Mouse (Mus musculus) granulocyte monocyte progenitor cell, adult 5-6 weeks (primary cell): ENCODE measurements around the gene Cspg5. TPM values are rescaled to one million over a fixed set of nuclear protein-coding genes. Genes with fewer than 3 reads are reported as not detected.

ENCODE experiments used
- ATAC-seq: replicated peaks from 2 replicates; pipeline ENCODE4 v1.8.0; 2016; ENCODE audit warnings: mild to moderate bottlenecking, moderate TSS enrichment, inconsistent platforms; ENCODE audit not compliant: poor library complexity, severe bottlenecking
- total RNA-seq, 2 experiments: library from RNA; stranded (forward) in 1 of 2; stranded (reverse) in 1 of 2; fragments of 200-712, 200-1000 nt in 1 of 2; fragments of >200 nt in 1 of 2; fragmentation: Nextera tagmentation in 1 of 2; gene quantifications; 2 replicates each; pipeline ENCODE4 v1.2.3; 2014 to 2017

Gene Cspg5
- total RNA-seq, 2 experiments from 2014 or later, result not detected

DNA sequence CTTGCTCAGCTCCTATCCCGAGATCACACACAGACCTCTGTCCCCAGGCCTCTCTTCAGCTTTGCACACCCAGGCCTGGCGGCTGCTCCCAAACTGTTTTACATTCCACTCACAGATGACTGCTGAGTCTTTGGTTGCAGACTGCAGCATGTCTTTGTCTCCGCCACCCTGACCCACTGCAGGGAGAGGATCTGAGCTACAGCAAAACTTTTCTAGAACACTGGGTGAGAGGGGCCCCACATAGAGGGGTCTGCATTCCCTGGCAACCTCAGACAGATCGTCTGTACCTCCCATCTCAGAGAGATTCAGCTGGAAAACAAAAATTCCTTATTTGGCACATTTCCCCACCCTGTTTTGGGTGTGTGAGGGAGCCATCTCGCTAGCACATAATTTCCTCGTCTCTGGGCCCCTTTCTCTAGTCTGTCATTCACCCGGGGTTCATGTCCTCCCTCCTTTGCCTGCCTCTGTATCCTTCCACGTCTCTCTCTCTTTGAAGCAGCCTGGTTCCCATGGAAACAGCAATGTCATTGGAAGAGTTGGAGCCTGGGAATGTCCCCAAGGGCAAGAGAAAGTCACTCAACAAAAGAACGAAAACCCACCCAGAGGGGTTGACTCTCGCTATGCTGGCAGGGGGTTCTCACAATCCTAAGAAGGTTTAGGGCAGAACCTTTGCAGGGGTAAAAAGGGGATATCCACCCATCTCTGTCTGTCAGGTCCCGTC, 6.4 kb downstream of the Cspg5 start:
- no peak for ATAC-seq

DNA sequence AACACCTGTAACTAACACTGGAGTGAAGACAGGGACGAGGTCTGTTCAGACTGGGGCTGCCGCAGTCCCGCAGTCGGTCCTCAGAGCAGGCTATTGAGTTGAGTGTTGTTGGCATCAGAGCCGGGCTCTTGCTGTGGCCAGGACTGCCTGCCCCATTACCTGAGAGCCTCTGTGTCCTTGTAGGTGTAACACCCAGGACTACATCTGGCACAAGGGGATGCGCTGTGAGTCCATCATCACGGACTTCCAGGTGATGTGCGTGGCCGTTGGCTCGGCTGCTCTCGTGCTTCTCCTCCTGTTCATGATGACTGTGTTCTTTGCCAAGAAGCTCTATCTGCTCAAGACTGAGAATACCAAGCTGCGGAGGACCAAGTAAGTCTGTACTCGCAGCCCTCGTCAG, 7.2 kb downstream of the Cspg5 start:
- ATAC-seq, result no peak

DNA sequence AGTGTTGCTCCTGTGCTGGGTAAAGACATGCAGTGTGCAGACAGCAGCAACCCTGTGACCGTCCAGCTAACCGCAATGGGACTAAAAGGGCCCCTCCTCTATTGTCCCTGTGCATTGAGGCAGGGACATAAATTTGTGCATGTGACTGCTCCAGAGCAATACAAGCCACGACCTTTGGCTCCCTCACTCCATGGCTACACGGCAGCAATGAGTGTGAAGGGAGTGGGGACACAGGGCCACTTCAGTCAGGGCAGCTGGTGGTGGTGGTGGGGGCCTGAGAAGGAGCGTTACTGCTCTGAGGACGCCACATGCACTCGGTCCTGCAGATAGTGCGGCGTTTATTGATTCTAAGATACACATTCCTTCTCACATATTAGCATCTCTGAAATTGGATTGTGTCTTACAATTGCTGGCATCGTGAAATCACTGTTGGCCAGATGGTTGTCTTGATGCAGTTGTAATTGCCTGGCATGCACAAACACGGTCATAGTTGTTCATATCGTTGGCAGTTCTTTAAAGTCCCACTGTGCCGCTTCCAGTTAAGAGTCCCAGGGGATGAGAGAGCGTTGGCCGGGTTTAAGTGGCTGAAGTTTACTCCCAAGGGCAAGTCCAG, 11.9 kb downstream of the Cspg5 start:
- ATAC-seq, result no peak

DNA sequence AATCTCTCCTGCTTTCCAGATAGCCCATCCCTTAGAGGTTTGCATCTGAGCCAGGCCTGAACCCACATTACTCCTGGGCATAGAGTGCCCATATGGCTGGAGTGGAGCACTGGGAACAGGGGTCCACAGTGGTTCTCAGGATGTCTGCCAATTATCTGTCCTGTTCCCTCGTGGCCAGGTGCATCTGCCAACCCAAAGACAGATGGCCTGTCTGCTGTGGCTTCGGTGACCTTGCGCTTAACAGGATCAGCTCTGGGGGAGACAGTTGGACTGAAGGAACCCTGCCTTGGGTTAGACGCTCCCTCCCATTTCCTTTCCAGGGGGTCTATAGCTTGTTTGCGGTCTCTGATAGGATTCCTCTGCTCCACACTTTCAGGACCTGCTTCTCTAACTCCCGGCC, 15.1 kb downstream of the Cspg5 start:
- ATAC-seq, result no peak

DNA sequence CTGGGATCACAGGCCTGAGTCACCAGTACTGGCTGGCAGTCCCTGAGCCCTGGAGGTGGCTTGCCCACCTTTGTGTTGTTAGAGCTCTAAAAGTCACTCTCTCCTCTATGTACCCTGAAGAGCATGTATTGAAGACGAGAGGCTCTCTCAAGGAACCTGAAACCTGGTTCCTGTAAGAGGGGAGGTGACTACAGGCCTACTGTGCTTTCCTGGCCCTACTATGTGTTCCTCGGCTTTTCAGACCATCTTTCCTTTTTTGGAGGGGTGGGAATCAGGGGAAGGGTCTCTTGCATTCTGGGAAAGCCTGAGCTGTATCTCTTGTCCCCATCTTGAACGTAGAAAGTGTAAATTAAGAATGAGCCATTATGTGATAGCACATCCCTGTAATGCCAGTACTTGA, 15.5 kb downstream of the Cspg5 start:
- ATAC-seq, result no peak

DNA sequence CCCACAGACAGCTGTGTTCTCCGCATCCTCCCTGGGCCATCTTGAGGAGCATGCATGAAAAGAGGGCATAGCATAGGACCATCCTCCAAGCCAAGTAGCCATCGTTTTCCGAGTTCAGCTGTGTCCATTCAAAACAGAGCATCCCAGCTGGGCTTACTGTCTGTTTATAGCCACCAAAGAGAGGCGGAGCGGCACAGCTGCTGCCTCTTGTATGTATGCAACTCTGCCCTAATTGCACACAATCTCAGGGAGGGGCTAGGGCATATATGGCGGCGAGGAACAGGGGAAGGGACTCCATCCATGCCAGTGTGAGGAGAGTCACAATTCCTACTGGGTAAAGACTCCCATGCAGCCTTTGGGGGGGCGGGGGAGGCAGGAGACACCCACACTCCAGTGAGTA, 19.6 kb downstream of the Cspg5 start:
- no peak for ATAC-seq

DNA sequence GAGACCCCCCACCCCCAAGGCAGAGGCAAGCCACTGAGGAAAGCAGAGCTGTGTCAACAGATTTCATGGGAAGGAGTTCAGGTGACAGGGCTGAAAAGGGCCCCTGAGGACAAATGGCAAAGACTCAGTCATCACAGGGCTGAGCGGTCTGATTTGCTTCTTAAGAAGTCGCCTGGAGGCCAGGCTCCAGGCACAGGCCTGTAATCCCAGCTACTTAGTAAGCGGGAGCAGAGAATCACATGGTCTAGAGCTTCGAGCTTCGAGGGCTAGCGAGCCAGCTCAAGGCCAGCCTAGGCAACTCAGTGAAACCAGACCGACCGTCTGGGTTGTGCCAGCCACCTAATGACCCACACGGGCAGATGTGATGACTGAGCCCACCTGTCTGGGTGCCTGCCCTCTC, 21.4 kb downstream of the Cspg5 start:
- ATAC-seq, result no peak

DNA sequence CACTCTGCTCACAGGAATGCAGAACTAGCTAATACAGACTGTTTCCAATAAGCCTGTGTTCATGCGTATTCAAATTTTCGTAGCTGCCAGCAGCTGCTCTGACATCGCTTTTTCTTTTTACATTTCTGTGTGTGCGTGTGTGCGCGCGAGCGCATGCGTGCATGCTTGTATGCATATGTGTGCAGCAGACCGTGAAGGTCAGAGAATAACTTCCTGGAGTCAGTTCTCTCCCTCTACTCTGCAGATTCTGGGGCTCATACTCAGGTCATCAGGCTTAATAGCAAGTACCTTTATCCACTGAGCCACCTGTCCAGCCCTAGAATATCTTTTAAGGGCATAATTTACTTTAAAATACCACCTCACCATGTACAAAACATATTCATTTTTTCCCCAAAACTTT, 24.8 kb downstream of the Cspg5 start:
- no peak for ATAC-seq

DNA sequence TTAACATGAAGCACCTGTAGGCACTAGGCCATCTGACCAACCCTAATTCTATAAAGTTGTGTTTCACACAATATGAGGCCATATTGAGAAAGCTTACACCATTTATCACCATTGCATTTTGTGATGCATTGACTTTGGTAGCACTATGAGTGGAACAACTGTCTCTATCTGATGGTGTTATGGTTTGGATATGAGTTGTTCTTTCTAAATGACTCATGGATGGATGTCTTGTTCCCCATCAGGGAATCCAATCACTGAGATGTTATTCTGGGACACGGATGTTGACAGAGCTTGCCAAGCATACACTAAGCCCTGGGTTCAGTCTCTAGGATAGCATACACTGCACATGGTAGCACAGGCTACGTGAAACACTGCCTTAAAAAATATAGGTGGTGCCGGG, 28.7 kb downstream of the Cspg5 start:
- no peak for ATAC-seq

DNA sequence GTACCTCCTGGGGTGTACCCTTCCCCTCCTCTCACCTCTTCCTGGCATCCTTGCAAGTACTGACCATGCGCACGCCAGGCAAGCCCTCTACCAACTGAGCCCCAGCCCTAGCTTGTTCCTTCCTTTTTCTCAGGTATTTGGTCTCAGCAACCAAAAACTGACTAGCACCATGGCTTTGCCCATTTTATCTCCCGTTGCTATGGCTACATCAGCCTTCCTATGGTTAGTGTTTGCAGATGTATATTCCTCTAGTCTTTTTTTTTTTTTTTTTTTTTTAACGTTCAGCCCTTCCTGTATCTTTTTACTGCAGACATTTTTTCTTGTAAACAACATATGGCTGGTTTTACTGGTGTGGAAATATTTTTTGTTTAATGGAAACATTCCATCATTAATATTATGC, 29.9 kb downstream of the Cspg5 start:
- no peak for ATAC-seq

DNA sequence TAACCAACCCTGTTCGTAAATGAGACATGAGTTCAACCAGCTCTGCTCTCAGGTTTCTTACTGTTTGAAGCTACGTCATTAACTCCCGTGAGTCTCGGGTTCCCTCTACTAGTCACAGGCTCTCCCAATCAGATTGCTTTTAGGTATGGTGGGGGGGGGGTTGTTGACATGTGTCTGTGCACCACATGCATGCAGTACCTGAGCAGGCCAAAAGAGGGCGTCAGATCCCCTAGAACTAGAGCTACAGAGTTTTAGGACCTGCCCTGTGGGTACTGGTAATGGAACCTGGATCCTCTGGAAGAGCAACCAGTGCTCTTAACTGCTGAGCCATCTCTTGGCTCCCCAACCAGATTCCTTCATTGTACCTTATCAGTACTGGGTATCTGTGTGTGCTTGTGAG, 32.3 kb downstream of the Cspg5 start:
- ATAC-seq, result no peak

DNA sequence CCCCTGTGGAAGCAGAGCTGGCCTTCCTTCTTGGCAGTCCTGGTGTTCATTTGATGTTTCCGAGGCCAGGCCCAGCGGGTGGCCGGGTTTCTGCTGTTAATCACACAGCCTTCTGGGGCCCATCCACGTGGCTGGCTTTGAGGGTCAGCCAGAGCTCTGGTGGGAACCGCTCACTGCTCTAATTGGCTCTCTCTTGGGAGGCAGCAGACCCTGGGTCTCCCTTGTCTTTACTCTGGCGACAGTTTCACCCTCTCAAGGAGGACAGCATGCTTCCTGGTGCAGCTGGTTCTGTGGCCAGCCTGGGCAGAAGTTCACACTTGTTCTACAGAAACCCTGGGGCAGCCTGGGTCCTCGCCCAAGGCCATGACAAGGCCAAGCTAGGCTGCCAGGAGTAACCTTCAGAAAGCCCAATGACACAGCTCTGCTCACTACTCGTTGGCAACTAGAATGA, 33.9 kb downstream of the Cspg5 start:
- ATAC-seq, result no peak

DNA sequence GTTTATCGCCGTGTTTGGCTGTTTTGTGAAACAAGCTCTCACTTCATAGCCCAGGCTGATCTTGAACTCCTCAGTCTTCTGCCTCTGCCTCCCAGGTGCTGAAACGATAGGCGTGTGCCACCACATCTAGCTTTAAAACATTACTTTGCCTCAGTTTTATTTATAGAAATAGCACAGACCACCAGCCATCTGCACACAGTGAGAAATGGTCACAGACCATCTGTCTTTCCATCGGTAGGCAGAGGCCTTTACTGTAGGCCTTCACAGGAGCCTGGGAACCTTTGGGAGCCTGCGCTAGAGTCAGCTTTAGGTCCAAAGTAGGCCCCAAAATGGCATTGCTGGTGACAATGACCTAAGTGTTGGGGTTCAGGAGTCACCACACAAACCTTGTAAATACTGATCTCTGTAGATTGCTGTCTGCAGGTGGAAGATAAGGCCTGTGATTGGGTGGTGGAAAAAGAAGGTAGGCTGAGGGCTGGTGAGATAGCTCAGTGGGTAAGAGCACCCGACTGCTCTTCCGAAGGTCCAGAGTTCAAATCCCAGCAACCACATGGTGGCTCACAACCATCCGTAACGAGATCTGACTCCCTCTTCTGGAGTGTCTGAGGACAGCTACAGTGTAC, 40.6 kb downstream of the Cspg5 start:
- ATAC-seq, result no peak

DNA sequence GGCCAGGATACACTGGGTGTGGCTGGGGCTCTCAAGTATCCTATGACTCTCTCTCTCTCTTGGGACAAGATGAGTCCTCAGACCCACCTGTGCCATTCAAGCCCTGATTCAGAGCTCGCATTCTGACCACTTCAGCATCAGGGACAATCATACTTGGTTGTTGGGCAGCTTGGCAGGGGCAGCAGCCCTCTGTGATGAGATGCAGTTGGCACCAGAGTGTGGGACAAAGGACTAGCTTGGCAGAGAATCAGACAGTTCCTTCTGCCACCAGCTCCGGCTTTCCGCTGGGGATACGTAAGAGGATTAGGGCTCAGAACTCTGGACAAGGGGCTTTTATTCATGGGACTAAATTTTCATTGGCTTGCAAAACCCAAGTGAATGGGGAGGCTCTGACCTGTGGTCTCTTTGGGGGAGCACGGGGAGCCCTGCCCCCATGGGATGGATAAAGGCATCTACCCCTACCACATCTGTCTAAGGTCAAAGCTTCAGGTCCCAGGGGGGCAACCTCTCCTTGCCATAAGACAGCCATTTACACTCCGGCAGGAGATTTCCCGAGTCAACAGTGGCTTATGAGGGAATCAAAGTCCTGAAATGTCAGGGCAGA, 43.8 kb downstream of the Cspg5 start:
- ATAC-seq, result no peak

DNA sequence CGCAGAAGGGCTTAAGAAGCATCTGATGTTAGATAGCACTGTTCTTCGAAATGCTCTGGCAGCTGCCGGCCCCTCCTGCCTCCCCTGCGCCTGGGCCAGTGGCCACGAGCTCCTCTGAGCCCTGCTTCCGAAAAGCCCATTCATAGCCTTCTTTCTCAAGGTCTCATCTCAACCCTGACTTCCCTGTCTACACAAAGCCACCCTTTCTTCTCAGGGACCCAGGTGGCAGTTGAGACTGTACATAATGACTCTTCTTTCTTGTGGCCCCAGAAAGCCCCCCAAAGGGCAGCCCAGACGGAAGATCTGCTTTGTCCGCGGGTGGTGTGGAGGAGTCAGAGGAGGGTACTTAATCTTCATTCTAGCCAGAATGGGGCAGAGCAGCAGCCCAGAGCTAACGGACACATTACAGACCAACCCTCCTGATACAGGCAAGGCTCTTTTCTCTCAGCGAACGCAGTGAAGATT, 49.7 kb downstream of the Cspg5 start:
- ATAC-seq, result no peak

DNA sequence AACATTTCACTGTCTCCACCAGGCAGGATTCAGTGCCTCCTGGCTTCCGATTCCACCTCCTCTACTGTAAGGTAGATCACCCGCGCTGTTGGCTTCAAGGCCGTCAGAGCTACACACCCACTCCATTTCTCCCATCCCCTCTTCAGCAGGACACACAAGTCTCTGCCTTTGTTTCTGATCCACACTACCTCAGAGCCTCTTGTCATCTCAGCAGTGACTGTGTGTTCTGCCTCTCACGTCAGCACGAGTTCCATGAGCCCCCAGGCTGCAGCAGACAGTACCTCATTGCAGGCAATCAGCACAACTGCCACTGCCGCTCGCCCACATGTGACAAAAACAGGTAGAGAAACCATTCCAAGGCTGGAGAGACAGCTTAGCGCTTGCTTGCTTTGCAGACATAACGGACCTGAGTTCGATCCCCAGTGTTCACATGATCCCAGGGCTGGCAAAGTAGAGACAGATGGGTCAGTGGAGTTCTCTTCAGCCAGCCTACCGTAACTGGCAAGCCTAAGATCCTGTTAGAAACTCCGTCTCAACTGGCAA, 50.4 kb downstream of the Cspg5 start:
- ATAC-seq, result no peak

DNA sequence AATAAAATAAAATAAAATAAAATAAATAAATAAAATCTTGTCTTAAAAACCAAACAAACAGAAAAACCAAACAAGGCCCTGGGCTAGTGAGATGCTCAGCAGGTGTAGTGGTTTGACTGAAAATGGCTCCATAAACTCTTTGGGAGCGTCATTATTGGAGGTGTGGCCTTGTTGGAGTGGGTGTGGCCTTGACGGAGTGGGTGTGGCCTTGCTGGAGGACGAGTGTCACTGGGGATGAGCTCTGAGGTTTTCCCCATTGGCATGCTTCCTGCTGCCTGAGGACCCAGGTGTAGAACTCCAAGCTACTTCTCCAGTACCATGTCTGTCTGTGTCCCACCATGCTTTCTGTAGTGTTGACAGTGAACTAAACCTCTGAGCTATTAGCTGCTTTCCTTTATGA, 51.2 kb downstream of the Cspg5 start:
- ATAC-seq, result no peak

DNA sequence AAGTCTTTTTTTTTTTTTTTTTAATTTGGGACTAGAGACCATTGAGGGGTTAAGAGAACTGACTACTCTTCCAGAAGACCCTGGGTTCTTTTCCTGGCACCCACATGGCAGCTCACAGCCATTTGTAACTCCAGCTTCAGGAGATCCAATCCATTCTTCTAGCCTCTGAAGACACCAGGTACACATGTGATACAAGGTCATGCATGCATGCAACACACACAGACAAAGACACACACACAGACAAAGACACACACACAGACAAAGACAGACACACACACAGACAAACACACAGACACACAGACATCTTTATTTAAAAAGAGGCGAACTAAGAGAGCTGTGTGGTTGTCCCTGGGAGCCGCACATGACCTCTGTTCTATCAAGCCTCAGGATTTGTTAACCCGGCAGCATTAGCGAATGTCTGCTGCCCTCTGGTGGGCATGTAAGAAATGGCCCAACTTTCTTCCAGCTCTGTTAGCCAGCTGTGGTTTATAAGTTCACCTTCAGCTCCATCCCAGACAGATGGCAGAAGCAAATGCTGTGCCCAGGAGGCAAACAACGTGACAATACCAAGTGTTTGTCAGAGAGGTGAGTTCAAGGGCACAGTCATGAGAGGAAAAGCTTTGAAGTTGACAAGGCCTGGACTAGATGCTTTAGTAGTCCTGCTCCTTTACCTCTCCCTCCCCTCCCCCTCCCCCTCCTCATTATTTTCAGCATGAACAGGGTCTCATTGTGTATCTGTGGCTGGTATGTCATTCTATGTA, 53.5 kb downstream of the Cspg5 start:
- peak; percentile 90 for ATAC-seq

DNA sequence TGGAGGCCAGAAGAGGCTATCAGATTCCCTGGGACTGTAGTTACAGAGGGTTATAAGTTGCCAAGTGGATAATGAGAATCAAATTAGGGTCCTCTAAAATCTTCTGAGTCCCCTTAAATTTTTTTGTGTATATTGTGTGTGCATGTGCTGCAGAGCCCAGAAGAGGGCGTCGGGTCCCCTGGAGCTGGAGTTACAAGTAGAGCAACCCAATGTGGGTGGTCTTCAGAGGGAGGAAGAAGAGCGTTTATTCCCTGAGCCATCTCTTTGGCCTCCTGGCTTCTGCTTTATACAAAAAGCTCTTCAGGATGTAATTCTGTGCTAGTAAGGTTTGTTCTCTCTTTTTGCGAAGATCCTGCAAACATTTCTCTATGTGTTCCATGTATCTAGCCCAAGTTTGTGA, 60.9 kb downstream of the Cspg5 start:
- peak; percentile 61 for ATAC-seq

DNA sequence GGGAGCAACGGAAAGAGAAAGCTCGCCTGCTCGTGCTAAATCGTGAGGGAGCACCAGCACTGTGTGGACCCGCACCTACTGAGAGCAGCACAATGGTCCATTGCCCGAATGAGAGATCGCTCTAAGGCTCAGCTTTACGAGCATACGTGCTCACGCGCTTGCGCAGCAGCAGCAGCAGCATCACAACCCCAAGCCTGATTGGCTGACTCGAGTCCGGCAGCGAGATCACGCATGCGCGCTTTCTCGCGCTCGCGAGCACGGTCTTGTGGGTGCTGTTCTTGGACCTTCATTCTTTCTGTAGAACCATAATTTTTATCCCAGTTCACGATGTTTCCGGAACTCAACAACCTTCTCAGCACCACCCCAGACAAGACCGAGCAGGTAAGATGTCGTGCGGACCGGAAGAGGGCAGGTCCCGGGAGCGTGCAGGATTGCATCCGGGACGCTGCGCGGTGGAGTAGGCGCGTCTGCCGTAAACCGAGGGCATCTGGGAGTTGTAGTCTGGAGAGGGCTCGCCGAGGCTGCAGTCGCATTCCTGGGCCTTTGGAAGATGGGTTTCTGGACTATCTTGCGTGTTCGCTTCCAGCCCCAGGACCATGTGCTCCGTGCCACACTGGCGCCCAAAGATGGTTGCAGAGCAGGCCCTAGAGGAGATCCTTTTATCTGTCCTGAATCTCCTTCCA, 61.5 kb downstream of the Cspg5 start, which contains the start of gene Elp6:
Elp6 (plus strand) TSS at position 205 of the 683 bp plus-strand sequence.
- peak; percentile 93 for ATAC-seq
